Mouse (Mus musculus) erythroblast, embryonic 14.5 days (primary cell): ENCODE measurements at regions not wholly inside any gene's neighbourhood (a gene's known extent, or its start where the extent isn't known, plus 50 kb on each side); places are given as distances from the start of the nearest gene placed in this dataset.

Experiments used
- H3K27me3 ChIP-seq: 2 replicates; pipeline ENCODE4 v1.6.1; 2012; ENCODE audit warnings: inconsistent platforms; ENCODE audit not compliant: control insufficient read depth
- H3K36me3 ChIP-seq: 2 replicates; pipeline ENCODE4 v1.6.1; 2012; ENCODE audit warnings: mild to moderate bottlenecking, inconsistent platforms; ENCODE audit not compliant: control insufficient read depth
- H3K4me1 ChIP-seq: 2 replicates; pipeline ENCODE4 v1.6.1; 2012; ENCODE audit warnings: inconsistent platforms; ENCODE audit not compliant: control insufficient read depth
- H3K4me3 ChIP-seq: replicated peaks from 2 replicates; pipeline ENCODE3; 2012; ENCODE audit warnings: moderate library complexity, mild to moderate bottlenecking, inconsistent platforms
- H3K9me3 ChIP-seq: 2 replicates; pipeline ENCODE4 v1.6.1; 2012; ENCODE audit warnings: low read length, inconsistent platforms, mixed read lengths; ENCODE audit not compliant: control insufficient read depth
- GATA1 ChIP-seq: IDR thresholded peaks from 2 replicates; pipeline ENCODE4 v1.6.1; 2012; ENCODE audit warnings: low read length, inconsistent platforms, mixed read lengths
- TAL1 ChIP-seq: IDR thresholded peaks from 3 replicates; pipeline ENCODE4 v1.6.1; 2012; ENCODE audit warnings: low read length, inconsistent platforms, mixed read lengths

DNA sequence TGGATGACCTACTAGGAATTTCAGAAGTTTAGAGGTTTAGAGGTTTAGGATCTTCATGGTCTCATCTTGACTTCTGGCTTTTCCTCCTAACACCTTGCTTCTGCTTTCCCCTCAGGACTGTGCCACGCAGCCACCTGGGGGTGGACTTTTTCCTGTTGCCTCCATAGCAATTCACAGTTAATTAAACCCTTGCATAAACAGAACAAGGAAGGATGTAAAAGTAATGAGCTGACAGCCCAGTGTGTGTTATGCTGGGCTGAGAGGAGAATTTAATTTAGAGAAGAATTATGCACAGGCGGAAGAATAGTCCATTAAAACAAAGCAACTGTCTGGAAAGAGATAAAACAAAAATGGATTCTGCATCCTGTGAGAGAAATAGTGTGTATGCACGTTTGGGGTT lies 193.9 kb upstream of the Chd6 start:
- TF ChIP-seq GATA1 (no peak), TAL1 (no peak)
- peaks cover 5% of the 10 kb centered on the region; the same call in 1 of the 2 replicates for H3K9me3 ChIP-seq
- H3K4me3 ChIP-seq = no peak overlapping the region
- H3K36me3 ChIP-seq = no peaks in the 10 kb centered on the region
- no peaks in the 10 kb centered on the region for H3K27me3 ChIP-seq
- no peaks in the 10 kb centered on the region for H3K4me1 ChIP-seq

GRCm38 (mm10) chr2:161268861-161269413 lies 160.1 kb upstream of the Chd6 start:
- TF ChIP-seq TAL1 = no peak
- TF ChIP-seq GATA1 = no peak
- Histone ChIP-seq H3K36me3 (no peaks in the 10 kb centered on the region), H3K4me1 (no peaks in the 10 kb centered on the region), H3K27me3 (no peaks in the 10 kb centered on the region), H3K4me3 (no peak overlapping the region), H3K9me3 (no peaks in the 10 kb centered on the region)

- Histone ChIP-seq H3K4me3 (no peak overlapping the region), H3K4me1 (no peaks in the 10 kb centered on the region), H3K36me3 (no peaks in the 10 kb centered on the region), H3K27me3 (no peaks in the 10 kb centered on the region), H3K9me3 (no peaks in the 10 kb centered on the region)
- no peak for TF ChIP-seq GATA1
- no peak for TF ChIP-seq TAL1
These were observed 157.6 kb upstream of the Chd6 start for GRCm38 (mm10) chr2:161266476-161266875.

DNA sequence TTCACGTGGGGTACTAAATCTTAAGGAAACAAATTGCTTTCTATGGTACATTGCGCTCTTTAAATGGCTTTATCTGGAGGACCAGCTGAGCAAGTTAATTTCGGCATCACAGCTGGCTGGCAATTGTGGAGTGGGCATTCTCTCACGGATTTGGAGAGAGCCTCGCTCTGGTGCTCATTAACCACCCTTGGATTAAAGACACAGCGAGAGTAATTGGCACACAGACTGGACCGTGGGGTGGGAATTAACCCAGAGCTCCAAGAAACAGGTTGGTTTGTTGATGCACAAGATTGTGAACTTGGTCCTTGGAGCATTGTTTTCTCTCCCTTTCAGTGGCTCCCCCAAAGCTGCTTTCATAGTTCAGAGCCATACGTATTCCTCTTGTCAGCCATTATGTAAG lies 156.3 kb upstream of the Chd6 start:
- H3K27me3 ChIP-seq = no peaks in the 10 kb centered on the region

DNA sequence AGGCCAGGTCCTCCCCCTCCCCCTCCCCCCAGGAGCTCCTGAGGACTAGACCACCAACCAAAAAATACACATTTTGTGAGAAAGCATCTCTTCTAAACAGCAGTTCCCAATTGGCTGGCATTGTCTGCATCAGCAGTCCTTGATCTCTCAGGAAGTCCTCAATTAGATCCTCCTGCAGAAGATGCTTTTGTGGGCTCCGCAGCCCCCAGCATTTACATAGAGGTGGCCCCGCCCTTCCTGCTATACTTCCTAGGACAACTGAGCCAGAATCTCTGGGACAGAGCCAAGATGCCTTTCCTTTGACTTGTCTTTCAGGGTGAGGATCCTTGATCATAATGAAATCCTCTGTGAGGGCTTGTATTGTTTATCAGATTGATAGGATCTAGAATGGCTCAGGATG lies 143.9 kb upstream of the Chd6 start:
- peaks cover 28% of the 10 kb centered on the region for H3K9me3 ChIP-seq
- H3K36me3 ChIP-seq = no peaks in the 10 kb centered on the region
- H3K4me1 ChIP-seq = no peaks in the 10 kb centered on the region
- H3K27me3 ChIP-seq = no peaks in the 10 kb centered on the region
- TF ChIP-seq GATA1 (no peak), TAL1 (no peak)
- no peak overlapping the region for H3K4me3 ChIP-seq

More for the DNA sequence above, 156.3 kb upstream of the Chd6 start:
- Histone ChIP-seq H3K4me1 (no peaks in the 10 kb centered on the region), H3K4me3 (no peak overlapping the region), H3K36me3 (no peaks in the 10 kb centered on the region), H3K9me3 (no peaks in the 10 kb centered on the region; the same call in 1 of the 2 replicates)
- TF ChIP-seq TAL1 (no peak), GATA1 (no peak)

DNA sequence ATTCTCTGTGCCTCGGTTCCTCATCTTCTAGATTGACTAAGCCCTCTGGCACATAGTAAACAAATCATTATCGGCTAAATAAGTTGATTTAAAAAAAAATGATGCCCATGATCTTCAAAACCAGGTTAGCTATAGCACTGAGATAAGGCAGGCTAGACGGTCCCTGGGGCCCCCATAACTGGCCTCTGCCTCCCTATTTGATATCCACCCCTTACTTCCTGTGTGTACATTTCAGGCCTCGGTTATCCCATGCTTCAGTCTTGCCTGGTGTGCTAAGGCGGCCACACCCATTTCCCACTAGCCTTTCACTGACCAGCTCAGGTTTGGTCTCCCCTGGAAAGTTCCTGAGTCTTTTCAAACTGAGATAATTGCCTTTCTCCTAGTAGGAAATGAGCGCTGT lies 132.8 kb upstream of the Chd6 start:
- no peaks in the 10 kb centered on the region for H3K27me3 ChIP-seq
- H3K9me3 ChIP-seq = no peaks in the 10 kb centered on the region; the same call in 1 of the 2 replicates
- TF ChIP-seq TAL1 (no peak), GATA1 (no peak)
- H3K4me3 ChIP-seq = no peak overlapping the region
- no peaks in the 10 kb centered on the region for H3K4me1 ChIP-seq
- H3K36me3 ChIP-seq = no peaks in the 10 kb centered on the region

GRCm38 (mm10) chr2:161237280-161237819 lies 128.5 kb upstream of the Chd6 start:
- Histone ChIP-seq H3K27me3 (no peaks in the 10 kb centered on the region), H3K4me1 (no peaks in the 10 kb centered on the region)

DNA sequence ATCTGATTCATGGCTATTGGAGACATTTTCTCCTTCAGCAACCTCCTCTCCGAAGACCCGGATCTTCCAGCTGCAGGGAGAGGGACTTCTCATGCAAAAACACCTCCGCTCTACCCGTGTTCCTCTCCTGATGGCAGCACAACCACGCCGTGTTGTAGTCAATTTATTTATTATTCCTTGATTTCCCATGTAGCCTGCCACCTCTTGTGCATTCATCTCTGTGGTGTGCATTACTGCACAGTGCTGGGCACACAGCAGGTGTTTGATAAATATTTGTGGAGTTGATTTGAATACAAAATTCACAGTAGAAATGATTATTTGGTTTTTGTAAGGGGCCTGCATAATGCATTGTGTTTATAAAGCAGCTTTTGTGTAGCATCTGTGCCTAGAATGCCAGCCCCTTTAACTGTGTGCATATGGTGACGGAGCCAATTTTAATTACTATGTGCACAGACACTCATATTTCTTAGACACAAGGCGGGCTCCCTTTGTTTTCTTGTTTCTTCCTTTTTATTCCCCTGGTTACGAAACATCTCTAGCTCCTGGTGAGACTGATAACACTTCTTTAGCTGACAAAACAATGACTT lies 124.4 kb upstream of the Chd6 start:
- Histone ChIP-seq H3K4me1 (no peaks in the 10 kb centered on the region), H3K36me3 (no peaks in the 10 kb centered on the region), H3K9me3 (no peaks in the 10 kb centered on the region; the same call in none of the 2 replicates), H3K27me3 (no peaks in the 10 kb centered on the region), H3K4me3 (no peak overlapping the region)
- no peak for TF ChIP-seq GATA1
- no peak for TF ChIP-seq TAL1

More at GRCm38 (mm10) chr2:161237280-161237819, 128.5 kb upstream of the Chd6 start:
- Histone ChIP-seq H3K4me3 (no peak overlapping the region), H3K9me3 (no peaks in the 10 kb centered on the region; the same call in none of the 2 replicates), H3K36me3 (no peaks in the 10 kb centered on the region)
- TF ChIP-seq TAL1 (no peak), GATA1 (no peak)

GRCm38 (mm10) chr2:161231405-161231804 lies 122.5 kb upstream of the Chd6 start:
- H3K4me1 ChIP-seq = no peaks in the 10 kb centered on the region
- H3K4me3 ChIP-seq = no peak overlapping the region
- no peaks in the 10 kb centered on the region for H3K36me3 ChIP-seq
- H3K27me3 ChIP-seq = no peaks in the 10 kb centered on the region
- TF ChIP-seq TAL1 (no peak), GATA1 (no peak)
- H3K9me3 ChIP-seq = peaks cover 2% of the 10 kb centered on the region

- H3K4me3 ChIP-seq = no peak overlapping the region
- H3K9me3 ChIP-seq = no peaks in the 10 kb centered on the region
- H3K36me3 ChIP-seq = no peaks in the 10 kb centered on the region
- H3K27me3 ChIP-seq = no peaks in the 10 kb centered on the region
- TF ChIP-seq TAL1 (no peak), GATA1 (no peak)
- H3K4me1 ChIP-seq = no peaks in the 10 kb centered on the region
These were observed 106.9 kb upstream of the Chd6 start for GRCm38 (mm10) chr2:161215736-161216135.
